Mouse (Mus musculus) megakaryocyte, embryonic 14.5 days (primary cell): ENCODE data around the gene Tbc1d13.

Source experiments
- FLI1 ChIP-seq: IDR thresholded peaks from 2 replicates; pipeline ENCODE4 v1.6.1; 2012; ENCODE audit warnings: low read length, inconsistent platforms, mixed read lengths
- GATA1 ChIP-seq: IDR thresholded peaks from 3 replicates; pipeline ENCODE4 v1.6.1; 2012; ENCODE audit warnings: mixed read lengths, low read length, inconsistent platforms, borderline replicate concordance

DNA sequence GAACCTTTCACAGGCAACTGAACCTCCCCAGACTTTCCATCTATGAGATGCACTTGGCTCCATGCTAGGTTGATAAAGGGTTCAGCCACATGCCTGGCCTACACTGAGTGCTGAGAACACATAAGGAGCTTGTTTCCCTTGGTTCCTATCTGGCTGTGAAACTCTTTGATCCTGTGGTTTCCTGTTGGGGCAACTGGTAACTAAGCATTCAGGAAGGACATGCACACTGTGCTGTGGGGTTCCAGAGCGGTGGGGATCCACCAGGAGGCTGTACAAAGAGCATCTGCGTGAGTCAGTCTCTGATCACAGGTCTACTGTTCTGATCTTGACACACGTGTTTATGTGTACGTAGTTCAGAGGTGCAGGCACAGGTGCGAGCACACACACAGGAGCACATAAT lies 21.0 kb upstream of the Tbc1d13 start:
- TF ChIP-seq GATA1 = no peak; the same call in 2 of the 3 replicates
- TF ChIP-seq FLI1 = 0 out of 2 replicates have a peak, but pooled peaks have one; percentile 29
